Mouse (Mus musculus) common myeloid progenitor, adult 5-6 weeks (primary cell): ENCODE measurements around the gene Unc5c. TPM values are rescaled to one million over a fixed set of nuclear protein-coding genes. Genes with fewer than 3 reads are reported as not detected.

ENCODE experiments used
- ATAC-seq: replicated peaks from 2 replicates; pipeline ENCODE4 v1.8.0; 2016; ENCODE audit warnings: low read depth, mild to moderate bottlenecking, moderate TSS enrichment, inconsistent platforms; ENCODE audit not compliant: poor library complexity, severe bottlenecking
- total RNA-seq: library from RNA; stranded (forward); fragments of 200-1000, 187-1606 nt; gene quantifications from 2 replicates; pipeline ENCODE4 v1.2.3, GENCODE M21; 2017

Gene Unc5c
- total RNA-seq, 1 experiment from 2014 or later, result not detected

GRCm38 (mm10) chr3:141882496-141882895 lies 417.5 kb downstream of the Unc5c start:
- ATAC-seq, result no peak

- no peak for ATAC-seq
These were observed 419.2 kb downstream of the Unc5c start for GRCm38 (mm10) chr3:141884190-141884589.
